Mouse (Mus musculus) CH12.LX (cell line): ENCODE results near the gene Slit2. TPM values are rescaled to one million over a fixed set of nuclear protein-coding genes. Genes with fewer than 3 reads are reported as not detected.

ENCODE experiments used
- DNase-seq: peaks from one replicate; pipeline ENCODE4 v3.0.0-alpha.2; 2013; ENCODE audit errors: extremely low read depth
- H3K27ac ChIP-seq: 2 replicates; pipeline ENCODE4 v1.5.1; 2012; ENCODE audit warnings: low read depth, mild to moderate bottlenecking, control low read depth, moderate library complexity; ENCODE audit not compliant: insufficient read depth
- H3K27me3 ChIP-seq: replicated peaks from 2 replicates; pipeline ENCODE3; 2012; ENCODE audit warnings: inconsistent platforms
- H3K36me3 ChIP-seq, 2 experiments: replicated peaks in 1 of 2; 2 replicates each; pipeline versions ENCODE3 to v1.6.1; 2012; ENCODE audit warnings: inconsistent platforms in 1 of 2, low read length in 1 of 2, mild to moderate bottlenecking in 1 of 2, mixed read lengths in 1 of 2, moderate library complexity in 1 of 2; ENCODE audit not compliant: control insufficient read depth in 1 of 2, insufficient read depth in 1 of 2
- H3K4me1 ChIP-seq, 2 experiments: 2 replicates each; pipeline ENCODE4 v1.6.1; 2012; ENCODE audit warnings: inconsistent platforms in 1 of 2, moderate library complexity in 1 of 2; ENCODE audit not compliant: insufficient read depth in 2 of 2, control insufficient read depth in 1 of 2
- H3K4me2 ChIP-seq: 2 replicates; pipeline ENCODE4 v1.6.1; 2012; ENCODE audit warnings: low read depth, mild to moderate bottlenecking, control low read depth; ENCODE audit not compliant: poor library complexity, insufficient read depth, severe bottlenecking
- H3K4me3 ChIP-seq, 3 experiments: fragments of 150-350 bp in 1 of 3; sonication (generic) in 1 of 3; replicated peaks in 1 of 3; 2 replicates each; pipeline versions ENCODE3 to v1.5.1; 2011 to 2012; ENCODE audit warnings: low read depth in 2 of 3, low read length in 2 of 3, mild to moderate bottlenecking in 2 of 3, moderate library complexity in 2 of 3, control low read depth in 1 of 3, improper control_type of control experiment in 1 of 3, inconsistent platforms in 1 of 3, mixed read lengths in 1 of 3; ENCODE audit not compliant: poor library complexity in 1 of 3
- H3K79me2 ChIP-seq: replicated peaks from 2 replicates; pipeline ENCODE4 v1.6.1; 2012; ENCODE audit warnings: mild to moderate bottlenecking, moderate library complexity; ENCODE audit not compliant: control insufficient read depth, poor library complexity, insufficient read depth, severe bottlenecking; ENCODE audit errors: extremely low read depth
- H3K9ac ChIP-seq: 2 replicates; pipeline ENCODE4 v1.6.1; 2012; ENCODE audit warnings: low read depth, mild to moderate bottlenecking, control low read depth, moderate library complexity; ENCODE audit not compliant: insufficient read depth
- H3K9me3 ChIP-seq: replicated peaks from 2 replicates; pipeline ENCODE3; 2012; ENCODE audit warnings: low read length, inconsistent platforms, mixed read lengths
- E2F4 ChIP-seq: IDR thresholded peaks from 2 replicates; pipeline ENCODE4 v1.6.1; 2011; ENCODE audit warnings: low read depth, low read length, improper control_type of control experiment; ENCODE audit not compliant: insufficient replicate concordance
- ELF1 ChIP-seq: IDR thresholded peaks from 2 replicates; pipeline ENCODE4 v1.6.1; 2014; ENCODE audit warnings: low read depth, mild to moderate bottlenecking, inconsistent platforms, low read length, improper control_type of control experiment
- JUND ChIP-seq: conservative IDR thresholded peaks from 2 replicates; pipeline ENCODE4 v1.6.1; 2011; ENCODE audit warnings: low read depth, low read length, improper control_type of control experiment
- MAFK ChIP-seq: IDR thresholded peaks from 2 replicates; pipeline ENCODE4 v1.6.1; 2011; ENCODE audit warnings: low read length, improper control_type of control experiment; ENCODE audit not compliant: insufficient replicate concordance
- MXI1 ChIP-seq: IDR thresholded peaks from 2 replicates; pipeline ENCODE4 v1.6.1; 2011; ENCODE audit warnings: mild to moderate bottlenecking, low read depth, low read length, improper control_type of control experiment
- dilution Hi-C: fragments of 300-500 bp; cut with MboI; formaldehyde crosslinking; loops from 2 replicates; pipeline ENCODE4 v1.14.3; 2020; ENCODE audit warnings: low sequenced_read_pairs; ENCODE audit not compliant: extremely low pct_unique_long_range_greater_than_20kb, extremely low pct_ligation_motif_present
- in situ Hi-C: fragments of 300-500 bp; cut with MboI; formaldehyde crosslinking; loops from 3 replicates; pipeline ENCODE4 v1.14.3; 2019; ENCODE audit warnings: low sequenced_read_pairs, low pct_ligation_motif_present, low pct_unique_long_range_greater_than_20kb, mixed read lengths
- polyA plus RNA-seq: library from polyadenylated mRNA; unstranded; fragments of >175 nt; gene quantifications from 2 replicates; pipeline ENCODE4 v1.2.1, GENCODE M21; 2012; ENCODE audit warnings: low read depth; ENCODE audit not compliant: insufficient read length
- total RNA-seq, 2 experiments: library from RNA; depleted of rRNA; stranded (reverse); fragments of 300-350 nt in 1 of 2; fragments of >200 nt in 1 of 2; gene quantifications; 2 replicates each; pipeline ENCODE4 v1.2.3; 2012 to 2014

Gene Slit2
- total RNA-seq (2012; rRNA removed) (0.04 and 0.21 TPM in 2 replicates), total RNA-seq (2014; rRNA removed) (0.09 and 0.20 TPM in 2 replicates), polyA plus RNA-seq (0.17 and 0.31 TPM in 2 replicates)

DNA sequence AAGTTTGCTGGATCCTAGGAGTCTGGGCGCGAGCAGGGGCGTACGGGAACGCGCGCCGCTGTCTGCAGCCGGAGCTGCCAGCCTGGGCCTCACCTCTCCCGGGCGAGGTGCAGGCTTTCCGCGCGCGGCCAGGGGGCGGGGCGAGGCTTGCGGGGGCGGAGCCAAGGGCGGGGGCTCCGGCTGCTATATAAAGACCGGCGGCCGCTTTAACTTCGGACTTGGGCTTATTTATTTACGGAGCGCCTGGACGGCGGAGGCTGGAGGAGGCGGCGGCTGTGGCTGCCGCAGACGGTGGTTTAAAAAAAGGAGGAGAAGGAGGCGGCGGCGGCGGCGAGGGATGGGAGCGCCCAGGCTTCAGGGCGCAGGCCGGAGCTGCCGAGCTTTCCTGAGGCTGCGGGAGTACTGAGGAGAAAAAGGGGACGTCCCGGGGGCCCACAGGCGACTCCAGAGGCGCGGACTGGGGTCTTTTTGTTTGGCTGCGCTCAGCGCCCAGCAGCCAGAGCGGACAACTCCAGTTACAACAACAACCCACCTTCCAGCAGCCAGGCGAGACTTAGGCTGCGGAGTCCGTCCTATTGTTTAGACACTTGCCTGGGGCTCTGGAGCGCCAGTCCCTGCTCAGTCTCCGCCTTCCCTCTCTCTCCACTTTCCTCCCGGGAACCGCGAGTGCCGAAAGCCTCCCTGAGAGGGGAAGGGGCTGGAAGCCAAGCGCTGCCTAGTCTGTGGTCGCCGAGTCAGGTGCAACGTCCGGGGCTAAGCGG lies at the start of gene Slit2:
Slit2 (plus strand) TSS at position 198 of the 761 bp plus-strand sequence.
- H3K27me3 ChIP-seq, result no peaks in the 10 kb centered on the region
- H3K4me3 ChIP-seq, result no peak within 1 kb of the TSS
- H3K4me2 ChIP-seq, result no peak within 1 kb of the TSS
- peaks cover 49% of the 10 kb centered on the region for H3K9me3 ChIP-seq
- H3K9ac ChIP-seq, result no peak within 1 kb of the TSS
- H3K79me2 ChIP-seq, result no peaks in the 10 kb centered on the region
- no peak for TF ChIP-seq MXI1
- in situ Hi-C loops, result no loop called here
- DNase-seq, result no peak
- H3K36me3 ChIP-seq, result no peaks in the 10 kb centered on the region
- no peaks in the 10 kb centered on the region for H3K4me1 ChIP-seq
- dilution Hi-C loops, result no loop called here
- H3K27ac ChIP-seq, result no peak within 1 kb of the TSS

DNA sequence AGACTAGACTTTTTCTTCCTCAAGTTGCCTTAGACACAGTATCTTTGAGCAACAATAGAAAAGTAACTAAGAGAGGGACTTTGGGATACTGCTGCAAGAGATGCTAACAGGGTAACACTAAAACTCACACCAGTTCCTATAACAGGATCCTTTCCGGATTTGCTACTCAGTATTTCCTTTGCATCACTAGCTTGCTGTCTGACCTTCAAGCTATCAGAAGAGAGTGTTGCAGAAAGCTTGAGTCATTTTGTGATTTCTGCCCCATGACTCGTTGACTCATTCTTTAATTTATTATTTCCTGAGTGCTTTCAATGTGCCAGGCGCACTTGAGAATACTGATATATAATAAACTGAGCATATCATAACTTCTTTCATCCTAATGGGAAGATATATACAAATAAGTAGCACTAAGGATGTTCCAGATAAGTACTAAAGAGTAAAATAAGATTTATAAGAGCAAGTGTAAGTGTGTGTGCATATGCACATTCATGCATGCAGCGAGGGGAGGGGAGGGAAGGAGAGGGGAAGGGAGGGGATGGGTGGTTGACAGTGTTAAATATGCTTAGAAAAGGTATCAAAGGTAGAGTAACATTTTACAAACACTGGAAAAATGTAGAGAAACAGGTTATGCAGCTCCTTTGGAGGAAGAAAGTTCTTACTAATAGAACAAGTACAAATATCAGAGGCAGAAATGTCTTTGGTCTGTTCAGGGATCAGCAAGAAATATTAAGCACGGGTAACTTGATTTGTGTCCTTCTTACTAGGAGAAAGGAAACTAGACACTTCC lies 44.2 kb upstream of the Slit2 start:
- Histone ChIP-seq H3K4me2 (no peak overlapping the region), H3K27ac (no peak overlapping the region), H3K27me3 (no peaks in the 10 kb centered on the region), H3K9ac (no peak overlapping the region), H3K79me2 (no peaks in the 10 kb centered on the region), H3K4me1 (no peaks in the 10 kb centered on the region), H3K36me3 (no peaks in the 10 kb centered on the region), H3K4me3 (no peak overlapping the region), H3K9me3 (peaks cover 17% of the 10 kb centered on the region)
- dilution Hi-C loops, result no loop called here
- no peak for TF ChIP-seq MAFK
- no peak for TF ChIP-seq ELF1
- TF ChIP-seq E2F4, result no peak
- in situ Hi-C loops, result no loop called here
- DNase-seq, result no peak

DNA sequence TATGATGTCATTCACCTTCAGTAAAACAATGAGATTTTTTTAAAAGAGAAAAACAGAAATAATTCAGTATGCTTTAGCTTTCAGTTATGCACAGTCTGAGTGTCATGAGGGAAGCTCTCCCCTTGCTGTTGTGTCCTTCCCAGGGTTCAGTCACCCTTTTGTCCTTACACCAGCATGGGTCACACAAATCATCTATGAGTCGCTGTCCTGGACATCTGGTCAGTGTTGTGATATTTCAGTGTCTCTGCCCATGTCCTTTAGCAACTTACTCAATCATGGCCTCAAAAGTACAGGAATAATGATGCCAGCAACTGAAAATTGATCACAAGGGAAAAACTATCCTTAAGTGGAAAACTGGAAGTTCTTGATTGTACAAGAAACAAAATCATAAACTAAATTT lies 26.5 kb upstream of the Slit2 start:
- no peak for TF ChIP-seq JUND
- no peaks in the 10 kb centered on the region for H3K36me3 ChIP-seq
- H3K27ac ChIP-seq, result no peak overlapping the region
- H3K27me3 ChIP-seq, result no peaks in the 10 kb centered on the region
- DNase-seq, result no peak
- no peak overlapping the region for H3K4me2 ChIP-seq
- H3K9ac ChIP-seq, result no peak overlapping the region
- no peaks in the 10 kb centered on the region for H3K79me2 ChIP-seq
- in situ Hi-C loops (no loop called here), dilution Hi-C loops (no loop called here)
- H3K9me3 ChIP-seq, result peaks cover 30% of the 10 kb centered on the region
- H3K4me1 ChIP-seq, result no peaks in the 10 kb centered on the region
- H3K4me3 ChIP-seq, result no peak overlapping the region
